Mouse (Mus musculus) T-helper 2 cell (primary cell): ENCODE data around the gene Cd274.

Experiments
- in situ Hi-C: fragments of 300-600 bp; cut with MboI, MseI; formaldehyde crosslinking; loops from one replicate; pipeline ENCODE4 v1.15.1; 2025; ENCODE audit warnings: high pct_unique_total_duplicates

Cd274 gene

DNA sequence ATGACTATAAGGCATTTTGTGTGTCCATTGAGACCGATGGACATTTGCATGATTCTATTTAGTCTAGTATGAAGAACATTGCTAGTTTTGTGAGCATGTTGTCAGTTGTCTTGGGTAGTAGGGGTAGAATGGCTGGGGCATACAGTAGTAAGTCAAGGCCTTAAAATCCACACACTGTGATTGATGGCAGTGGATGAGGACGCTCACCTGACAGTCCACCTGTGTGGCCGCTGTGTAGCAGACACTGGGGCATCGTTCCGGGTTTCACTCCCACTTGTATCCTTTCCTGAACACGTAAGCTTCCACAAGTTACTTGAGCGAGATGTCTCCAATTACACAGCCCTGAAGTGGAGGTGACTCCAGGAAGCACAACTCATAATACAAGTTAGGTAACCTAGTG is 3.7 kb upstream of the Cd274 start:
- in situ Hi-C loops, result no loop called here

DNA sequence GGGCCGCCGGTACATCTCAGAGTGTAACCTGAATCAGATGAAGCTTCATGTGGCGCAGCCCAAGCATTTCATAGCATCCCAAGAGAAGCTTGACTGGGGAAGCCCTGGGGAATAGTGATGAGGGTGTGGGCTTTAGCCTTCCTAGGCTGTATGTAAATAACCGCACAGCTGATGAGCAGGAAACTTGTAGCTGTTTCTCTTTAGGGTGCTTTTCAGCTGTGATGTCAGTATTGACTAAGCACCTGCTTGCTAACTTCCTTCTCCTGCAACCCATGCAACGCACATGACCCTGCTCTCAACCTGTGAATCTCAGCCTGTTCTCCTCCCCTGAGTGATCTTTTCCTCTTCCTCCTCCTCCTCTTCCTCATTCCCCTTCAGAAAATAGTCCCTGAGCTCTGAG is 3.2 kb upstream of the Cd274 start:
- in situ Hi-C loops, result no loop called here

DNA sequence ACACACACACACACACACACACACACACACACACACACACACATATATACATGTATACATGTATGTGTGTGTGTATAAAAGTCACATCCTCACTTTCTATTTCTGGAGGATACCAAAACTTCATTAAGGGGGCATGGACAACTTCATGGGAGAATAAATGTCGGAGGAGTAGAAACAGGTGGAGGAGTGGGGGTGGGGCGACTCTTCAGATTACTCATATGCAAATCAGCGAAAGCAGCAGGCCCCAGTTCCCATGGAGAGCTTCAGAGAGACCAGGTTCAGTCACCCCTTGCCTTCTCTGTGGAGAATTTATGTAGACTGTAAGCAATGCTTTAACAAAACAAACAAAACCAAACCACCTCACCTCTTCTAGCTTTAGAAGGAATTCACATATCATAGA is 2.1 kb upstream of the Cd274 start:
- in situ Hi-C loops, result loop anchor here (5.0 kb wide), 2 partner anchors 113 to 137 kb away; partner anchors contain the start of gene Jak2

DNA sequence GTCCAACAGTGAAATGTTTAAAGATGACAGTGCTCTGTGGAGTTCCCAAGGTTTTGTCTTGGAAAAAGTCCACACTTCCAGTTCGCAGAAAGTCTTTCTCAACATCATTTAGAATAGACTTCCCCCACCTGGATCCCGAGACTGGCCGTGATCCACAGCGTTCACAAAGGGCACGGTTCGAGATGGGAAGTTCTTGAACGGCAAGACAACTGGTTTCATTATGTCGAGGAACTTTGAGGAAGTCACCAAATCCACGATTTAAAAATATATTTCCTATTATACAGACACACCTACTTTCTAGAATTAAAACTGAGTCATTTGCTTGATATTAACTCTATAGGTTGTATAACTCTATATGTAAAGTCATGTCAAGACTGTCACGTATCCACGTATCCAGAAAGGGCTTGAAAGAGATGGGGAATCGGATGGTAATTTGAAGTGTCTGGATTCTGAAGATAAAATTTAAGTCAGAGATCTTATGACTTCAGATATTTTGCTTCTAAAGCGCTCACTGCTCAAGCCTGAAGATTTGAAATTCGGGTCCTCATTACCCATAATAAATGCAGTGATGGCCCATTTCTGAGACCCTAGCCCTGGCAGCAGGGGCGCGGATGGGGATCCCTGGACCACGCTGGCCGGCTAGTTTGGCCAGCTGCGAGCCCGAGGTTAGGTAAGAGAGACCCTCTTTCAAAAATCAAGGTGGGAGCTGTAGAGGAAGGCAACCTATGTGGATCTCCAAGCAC is 858 bp upstream of the Cd274 start:
- in situ Hi-C loops, result loop anchor here (5.0 kb wide), 2 partner anchors 114 to 136 kb away; partner anchors contain the start of gene Jak2

DNA sequence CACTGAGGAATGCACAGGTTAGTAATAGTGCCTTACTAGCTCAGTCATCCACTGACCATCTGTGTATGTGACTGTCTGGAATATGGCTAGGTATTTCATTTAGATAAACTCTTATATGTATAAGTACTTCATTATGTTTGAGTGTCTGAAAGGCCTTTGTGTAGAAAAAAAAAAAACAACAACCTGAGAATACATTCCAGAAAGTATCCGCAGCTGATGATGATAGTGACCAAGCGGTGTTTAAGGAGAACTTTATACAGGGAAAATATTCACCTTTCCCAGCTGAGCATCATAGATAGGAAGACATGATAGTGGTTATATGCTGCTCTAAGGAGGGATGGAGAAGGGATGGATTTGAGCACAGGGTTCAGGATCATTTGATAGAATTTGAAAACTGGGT is 786 bp downstream of the Cd274 start:
- in situ Hi-C loops, result loop anchor here (5.0 kb wide), 2 partner anchors 116 to 134 kb away; partner anchors contain the start of gene Jak2

DNA sequence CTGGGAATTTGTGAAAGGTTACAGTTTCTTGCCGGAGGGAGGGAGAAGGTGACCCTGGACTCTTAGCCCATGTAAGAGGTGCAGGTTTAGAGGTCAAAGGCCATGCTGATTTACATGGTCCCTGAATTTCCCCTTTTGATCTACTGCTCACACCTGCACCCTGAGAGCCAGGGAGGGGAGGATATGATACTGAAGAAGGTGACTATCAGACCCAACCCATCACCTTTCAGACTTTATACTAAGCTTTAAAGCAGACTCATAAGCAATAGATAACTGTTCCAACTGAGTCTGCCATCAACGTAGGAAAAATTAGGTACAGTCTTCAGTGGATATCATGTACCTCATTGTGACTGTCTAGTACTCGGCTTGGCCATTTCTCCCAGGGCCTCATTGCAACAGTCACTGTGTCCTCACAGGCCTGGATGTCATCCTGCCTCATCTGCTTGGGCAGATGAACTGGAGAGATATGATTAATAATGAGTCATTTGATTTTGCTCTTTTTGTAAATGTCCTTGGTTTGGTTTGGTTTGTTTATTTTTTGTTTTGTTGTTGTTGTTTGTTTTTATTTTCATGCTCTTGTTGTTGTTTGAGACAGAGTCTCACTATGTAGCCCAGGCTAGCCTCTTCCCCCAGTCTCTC is 1.5 kb downstream of the Cd274 start:
- in situ Hi-C loops, result loop anchor here (5.0 kb wide), 2 partner anchors 116 to 134 kb away; partner anchors contain the start of gene Jak2

DNA sequence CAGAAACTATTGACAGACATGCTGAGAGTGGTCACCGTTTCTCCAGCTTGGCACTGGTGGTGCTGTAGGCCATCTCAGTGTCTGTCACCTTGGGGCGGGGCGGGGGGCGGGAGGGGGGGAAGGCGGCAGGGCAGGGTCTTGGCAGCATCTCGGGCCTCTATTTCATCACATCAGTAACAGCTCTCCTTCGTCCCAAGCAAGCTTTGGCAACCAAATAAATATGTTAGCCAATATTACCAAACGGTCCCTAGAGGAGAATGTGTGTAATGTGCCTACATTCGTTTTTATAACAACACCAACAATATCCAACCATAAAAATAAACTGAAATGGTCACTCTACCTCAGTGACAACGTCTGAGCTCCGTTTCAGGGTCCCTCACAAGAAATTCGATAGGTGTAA is 2.9 kb downstream of the Cd274 start:
- in situ Hi-C loops, result loop anchor here (5.0 kb wide), 1 partner anchor 82 kb away; no protein-coding TSS in a partner anchor

DNA sequence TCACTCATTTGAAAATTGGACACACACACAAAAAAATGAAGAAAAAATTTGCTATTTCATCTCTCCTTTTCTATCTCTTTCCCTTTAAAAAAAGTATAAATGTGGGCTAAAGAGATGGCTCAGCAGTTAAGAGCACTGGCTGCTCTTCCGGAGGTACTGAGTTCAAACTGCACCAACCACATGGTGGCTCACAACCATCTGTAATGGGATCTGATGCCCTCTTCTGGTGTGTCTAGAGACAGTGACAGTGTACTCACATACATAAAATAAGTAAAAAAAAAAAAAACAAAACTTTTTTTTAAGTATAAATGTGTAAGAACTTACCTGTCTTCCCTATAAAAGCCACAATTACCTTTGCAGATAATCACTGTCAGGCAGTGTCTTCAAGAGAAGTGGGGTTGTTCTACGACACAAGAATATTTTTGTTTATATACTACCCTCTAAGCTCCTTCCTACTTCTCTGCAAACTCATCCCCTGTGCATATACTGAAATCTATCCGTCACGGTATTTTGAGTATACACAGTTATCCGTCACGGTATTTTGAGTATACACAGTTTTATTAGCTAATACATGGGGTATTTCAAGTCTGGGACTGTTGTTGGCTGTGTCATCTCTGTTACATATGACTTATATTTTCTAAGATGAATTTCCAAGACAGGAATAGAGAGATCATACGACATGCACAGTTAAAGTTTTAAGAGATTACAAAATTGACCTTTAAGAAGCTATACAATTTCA is 3.5 kb downstream of the Cd274 start:
- in situ Hi-C loops, result loop anchor here (5.0 kb wide), 1 partner anchor 82 kb away; no protein-coding TSS in a partner anchor

DNA sequence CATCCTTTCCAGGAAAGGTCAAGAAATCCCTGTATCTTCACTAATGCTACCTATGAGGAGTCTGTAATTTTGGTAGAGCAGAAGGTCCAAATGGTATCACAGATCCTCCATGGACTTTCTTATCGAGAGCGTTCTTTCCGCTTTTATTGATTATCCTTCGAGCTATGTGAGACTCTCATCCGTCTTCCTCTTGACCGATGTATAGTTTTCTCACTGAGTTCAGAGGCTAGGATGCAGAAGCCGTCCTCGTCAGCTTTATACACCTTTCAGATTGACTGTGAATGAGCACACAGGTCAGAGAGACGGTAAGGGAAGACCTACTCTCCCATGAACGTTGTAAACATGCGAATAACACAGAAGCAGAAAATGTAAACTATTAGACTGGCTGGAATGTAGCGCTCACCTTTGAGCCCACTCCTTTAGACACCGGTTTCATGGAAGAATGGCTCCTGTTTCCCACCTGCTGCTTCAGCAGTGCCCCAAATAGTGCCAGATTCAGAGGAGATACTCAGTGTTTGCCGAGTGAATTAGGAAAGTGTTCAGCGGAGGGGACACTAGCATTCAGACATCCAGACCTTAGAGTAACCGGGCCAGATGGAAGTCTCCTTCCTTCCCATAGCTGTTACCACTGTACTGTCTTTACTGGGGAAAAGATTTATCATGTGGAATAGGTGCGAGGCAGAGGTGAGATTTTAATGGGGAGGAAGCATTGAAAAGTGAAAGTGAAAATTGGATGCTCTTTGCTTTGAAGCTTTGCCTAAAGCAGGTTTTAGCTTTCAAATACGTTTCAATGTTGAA is 4.2 kb downstream of the Cd274 start:
- in situ Hi-C loops, result loop anchor here (5.0 kb wide), 1 partner anchor 81 kb away; no protein-coding TSS in a partner anchor

DNA sequence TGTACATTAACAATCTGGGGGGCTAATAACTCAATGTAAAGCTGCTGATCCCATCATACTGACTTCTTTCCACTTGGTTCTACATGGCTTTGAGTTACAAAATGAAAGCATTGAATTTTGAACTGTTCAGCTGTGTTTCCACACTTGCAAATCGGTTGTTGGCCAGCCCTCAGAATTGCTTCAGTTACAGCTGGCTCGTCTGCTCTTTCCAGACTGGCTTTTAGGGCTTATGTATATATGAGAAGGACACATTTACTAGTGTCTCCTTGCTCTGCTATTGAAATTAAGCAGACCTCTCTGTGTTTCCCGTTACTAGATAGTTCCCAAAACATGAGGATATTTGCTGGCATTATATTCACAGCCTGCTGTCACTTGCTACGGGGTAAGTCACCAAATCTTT is 4.9 kb downstream of the Cd274 start:
- in situ Hi-C loops, result loop anchor here (5.0 kb wide), 1 partner anchor 80 kb away; no protein-coding TSS in a partner anchor

DNA sequence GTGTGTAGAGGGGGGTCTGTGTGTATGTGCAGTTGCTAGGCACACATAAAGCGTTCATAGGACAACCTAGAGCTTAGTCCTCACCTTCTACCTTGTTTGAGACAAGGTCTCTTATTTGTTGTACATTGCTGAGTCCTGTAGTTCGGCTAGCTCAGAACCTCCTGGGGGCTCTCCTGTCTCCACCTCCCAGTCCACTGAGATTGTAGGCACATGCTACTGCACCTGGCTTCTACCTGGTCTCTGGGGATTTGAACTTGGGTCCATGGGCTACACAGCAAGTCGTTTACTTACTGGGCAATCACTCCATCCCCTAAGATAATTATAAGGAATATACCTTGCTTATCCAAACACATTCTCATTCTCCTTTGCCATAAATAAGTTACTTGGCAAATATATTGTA is 5.4 kb downstream of the Cd274 start:
- in situ Hi-C loops, result loop anchor here (5.0 kb wide), 1 partner anchor 80 kb away; no protein-coding TSS in a partner anchor

DNA sequence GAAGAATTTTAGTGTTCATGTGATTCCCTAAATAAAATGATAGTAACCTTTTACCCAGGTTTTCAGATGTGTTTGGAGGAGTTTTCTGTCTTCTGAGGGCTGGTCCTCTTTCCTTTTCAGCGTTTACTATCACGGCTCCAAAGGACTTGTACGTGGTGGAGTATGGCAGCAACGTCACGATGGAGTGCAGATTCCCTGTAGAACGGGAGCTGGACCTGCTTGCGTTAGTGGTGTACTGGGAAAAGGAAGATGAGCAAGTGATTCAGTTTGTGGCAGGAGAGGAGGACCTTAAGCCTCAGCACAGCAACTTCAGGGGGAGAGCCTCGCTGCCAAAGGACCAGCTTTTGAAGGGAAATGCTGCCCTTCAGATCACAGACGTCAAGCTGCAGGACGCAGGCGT is 6.2 kb downstream of the Cd274 start:
- in situ Hi-C loops, result loop anchor here (5.0 kb wide), 1 partner anchor 79 kb away; no protein-coding TSS in a partner anchor

DNA sequence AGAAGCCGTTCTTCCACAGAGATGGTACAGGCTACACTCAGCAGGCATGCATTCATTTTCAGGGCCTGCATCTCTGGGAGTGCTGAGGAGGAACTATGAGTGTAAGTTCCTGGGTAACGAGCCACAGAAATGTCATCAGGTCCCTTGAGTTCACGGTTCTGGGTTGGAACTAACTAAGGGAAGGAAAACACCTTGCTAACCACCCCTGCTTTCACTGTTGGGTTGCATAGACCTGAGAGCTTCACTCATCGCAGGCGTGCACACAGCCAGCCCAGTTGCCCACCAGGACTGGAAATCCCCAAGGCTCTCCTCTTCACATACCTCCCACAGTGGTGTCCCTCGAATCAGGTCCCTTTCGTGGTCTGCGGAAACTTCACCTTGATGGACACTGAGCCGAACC is 7.7 kb downstream of the Cd274 start:
- in situ Hi-C loops, result loop anchor here (5.0 kb wide), 1 partner anchor 77 kb away; no protein-coding TSS in a partner anchor

DNA sequence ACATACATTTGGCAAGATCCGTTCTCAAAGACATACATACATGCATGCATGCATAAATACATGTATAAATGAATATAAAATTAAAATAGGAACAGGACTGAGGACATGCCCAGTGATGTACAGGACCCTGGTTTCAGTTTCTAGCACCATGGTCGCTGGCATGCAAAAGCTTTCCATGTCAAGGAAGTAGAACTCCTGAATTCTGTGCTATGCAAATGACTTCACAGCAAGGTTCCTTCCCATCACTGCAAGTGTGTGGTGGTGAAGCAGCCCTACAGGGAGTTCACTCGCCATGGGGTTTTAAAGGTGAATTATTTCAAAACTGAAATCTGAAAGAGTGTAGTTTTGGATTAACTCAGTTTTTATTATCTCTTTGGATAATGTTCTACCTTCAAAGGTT is 9.1 kb downstream of the Cd274 start:
- in situ Hi-C loops, result no loop called here

DNA sequence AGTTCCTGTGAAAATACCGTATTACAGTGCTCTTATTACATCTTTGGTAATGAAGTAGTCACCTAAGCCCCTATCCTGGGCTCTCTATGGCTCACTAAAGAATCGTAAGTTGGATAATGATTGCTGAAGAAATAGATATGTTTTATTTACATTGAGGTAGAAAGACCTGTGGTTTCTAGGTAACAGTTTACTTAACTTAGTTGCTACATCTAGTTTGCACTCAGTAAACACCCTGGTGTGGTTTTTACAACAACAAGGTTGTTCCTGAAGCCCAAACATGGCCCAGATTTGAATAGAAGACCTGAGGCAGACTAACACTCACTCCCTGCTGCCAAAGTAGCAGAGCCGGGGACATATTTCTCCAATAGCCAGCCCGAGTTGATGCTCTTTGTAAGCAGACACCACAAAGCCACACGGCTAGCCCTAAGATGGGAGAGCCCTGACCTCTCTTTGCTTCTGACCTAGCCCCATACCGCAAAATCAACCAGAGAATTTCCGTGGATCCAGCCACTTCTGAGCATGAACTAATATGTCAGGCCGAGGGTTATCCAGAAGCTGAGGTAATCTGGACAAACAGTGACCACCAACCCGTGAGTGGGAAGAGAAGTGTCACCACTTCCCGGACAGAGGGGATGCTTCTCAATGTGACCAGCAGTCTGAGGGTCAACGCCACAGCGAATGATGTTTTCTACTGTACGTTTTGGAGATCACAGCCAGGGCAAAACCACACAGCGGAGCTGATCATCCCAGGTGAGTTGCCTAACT is 12.8 kb downstream of the Cd274 start:
- in situ Hi-C loops, result no loop called here

DNA sequence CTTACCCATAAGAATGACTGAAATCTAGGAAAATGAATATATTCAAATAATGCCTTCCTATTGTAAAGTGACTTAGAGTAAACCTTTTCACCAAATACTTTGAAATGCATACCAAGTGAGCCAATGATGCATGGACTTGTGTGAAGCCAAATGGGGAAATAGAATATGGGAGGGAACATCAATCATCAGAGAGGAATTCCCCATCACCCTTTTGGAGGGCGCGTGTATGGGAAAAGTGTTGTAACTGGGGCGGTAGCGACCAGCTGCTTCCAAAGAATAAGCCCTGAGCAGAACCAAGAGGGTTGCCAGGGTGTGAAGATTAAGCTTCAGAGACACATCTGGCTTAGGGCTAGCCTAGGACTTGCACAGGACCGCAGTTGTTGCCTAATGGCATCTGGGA is 16.1 kb downstream of the Cd274 start:
- in situ Hi-C loops, result no loop called here

DNA sequence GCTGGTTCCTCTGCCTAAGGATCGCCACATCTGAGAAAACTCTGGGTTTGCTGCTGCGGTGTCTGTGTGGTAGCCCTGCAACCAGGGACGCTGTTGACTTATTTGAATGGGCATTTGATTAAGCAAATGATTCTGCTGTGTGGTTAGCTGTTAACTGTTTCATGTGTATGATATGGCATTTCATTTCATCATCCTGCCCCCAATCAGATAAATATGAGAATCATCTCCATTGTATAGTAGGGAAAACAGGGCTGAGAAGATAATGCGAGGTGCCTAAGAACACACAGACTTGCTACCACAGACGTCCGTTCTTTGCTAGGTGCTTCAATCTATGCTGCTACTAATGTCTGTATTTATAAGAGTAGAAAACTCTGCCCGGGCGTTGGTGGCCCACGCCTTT is 17.2 kb downstream of the Cd274 start:
- in situ Hi-C loops, result no loop called here

DNA sequence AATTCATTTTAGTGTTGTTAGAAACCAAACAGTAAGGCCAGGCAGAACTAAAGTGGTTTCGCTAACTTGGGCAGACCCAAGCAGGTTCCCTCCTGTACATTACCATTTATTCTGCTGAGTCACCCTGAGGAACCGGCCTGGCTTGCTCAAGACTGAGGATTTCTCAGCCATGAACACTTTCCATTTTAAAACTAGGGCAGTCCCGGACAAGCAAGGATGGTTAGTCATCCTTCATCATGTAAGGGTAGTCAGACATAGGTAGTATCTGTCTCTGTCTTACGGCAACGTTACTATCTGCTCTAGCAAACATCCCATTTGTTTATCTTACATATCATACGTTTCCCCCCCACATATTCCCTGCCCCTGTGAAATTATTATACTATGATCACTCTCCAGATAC is 17.7 kb downstream of the Cd274 start:
- in situ Hi-C loops, result no loop called here

DNA sequence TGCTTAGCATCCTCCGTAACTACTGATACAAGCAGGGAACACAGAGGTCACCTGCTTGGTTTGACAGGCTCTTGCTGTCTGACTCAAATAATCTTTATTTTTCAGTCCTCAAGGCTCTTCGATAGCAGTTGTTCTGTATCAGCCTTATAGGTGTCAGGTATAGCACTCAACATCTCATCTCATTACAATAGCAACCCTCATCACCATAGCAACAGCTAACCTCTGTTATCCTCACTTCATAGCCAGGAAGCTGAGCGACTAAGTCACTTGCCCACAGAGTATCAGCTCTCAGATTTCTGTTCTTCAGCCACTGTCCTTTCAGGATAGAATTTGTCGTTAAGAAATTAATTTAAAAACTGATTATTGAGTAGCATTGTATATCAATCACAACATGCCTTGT is 18.6 kb downstream of the Cd274 start:
- in situ Hi-C loops, result no loop called here

DNA sequence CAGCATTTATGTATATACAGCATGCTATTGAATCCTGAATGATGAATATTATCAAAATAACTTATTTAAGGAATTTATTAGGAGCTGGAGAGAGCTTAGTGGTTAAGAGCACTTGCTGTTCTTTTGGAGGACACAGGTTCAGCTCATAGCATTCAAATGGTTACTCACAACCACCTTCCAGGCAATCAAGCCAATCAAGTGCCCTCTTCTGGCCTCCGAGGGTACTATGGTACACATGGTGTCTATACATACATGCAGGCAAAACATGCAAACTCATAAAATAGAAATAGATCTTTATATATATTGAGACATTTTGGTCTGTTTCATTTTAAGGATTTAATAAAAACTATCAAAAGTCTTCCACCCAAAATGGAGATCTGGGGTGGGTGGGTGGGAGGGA is 21.6 kb downstream of the Cd274 start:
- in situ Hi-C loops, result no loop called here
